Mouse (Mus musculus) forebrain, postnatal 0 days (tissue): ENCODE results near the gene Chdh. TPM values are rescaled to one million over a fixed set of nuclear protein-coding genes. Genes with fewer than 3 reads are reported as not detected.

Experiments
- ATAC-seq: fragments of 200-750 bp; cut with Nextera tagmentation; 2 replicates; pipeline ENCODE4 v1.8.0; 2017; ENCODE audit warnings: mild to moderate bottlenecking, moderate library complexity
- DNase-seq: peaks from one replicate; pipeline ENCODE4 v3.0.0-alpha.2; 2015
- H3K27ac ChIP-seq: fragments of 300-500 bp; sonication (generic); 2 replicates; pipeline ENCODE4 v1.5.1; 2014; ENCODE audit warnings: low read depth, mild to moderate bottlenecking, antibody characterized with exemption, low read length, moderate library complexity, mixed read lengths
- H3K27me3 ChIP-seq: fragments of 300-500 bp; sonication (generic); 2 replicates; pipeline ENCODE4 v1.6.1; 2014; ENCODE audit warnings: mild to moderate bottlenecking, low read length, mixed read lengths; ENCODE audit not compliant: insufficient read depth
- H3K36me3 ChIP-seq: fragments of 300-500 bp; sonication (generic); 2 replicates; pipeline ENCODE4 v1.6.1; 2014; ENCODE audit warnings: mild to moderate bottlenecking, moderate library complexity; ENCODE audit not compliant: insufficient read depth
- H3K4me1 ChIP-seq: fragments of 300-500 bp; sonication (generic); 2 replicates; pipeline ENCODE4 v1.6.1; 2014; ENCODE audit warnings: antibody characterized with exemption; ENCODE audit not compliant: insufficient read depth
- H3K4me2 ChIP-seq: fragments of 300-500 bp; sonication (generic); 2 replicates; pipeline ENCODE4 v1.6.1; 2014; ENCODE audit warnings: low read depth, mild to moderate bottlenecking, moderate library complexity
- H3K4me3 ChIP-seq: fragments of 300-500 bp; sonication (generic); 2 replicates; pipeline ENCODE4 v1.5.1; 2014; ENCODE audit warnings: low read depth, low read length, mixed read lengths
- H3K9ac ChIP-seq: fragments of 300-500 bp; sonication (generic); 2 replicates; pipeline ENCODE4 v1.6.1; 2014; ENCODE audit warnings: mild to moderate bottlenecking
- H3K9me3 ChIP-seq: fragments of 300-500 bp; sonication (generic); 2 replicates; pipeline ENCODE4 v1.6.1; 2016; ENCODE audit warnings: low read length
- CTCF ChIP-seq: sonication (generic); IDR thresholded peaks from 2 replicates; pipeline ENCODE4 v1.5.1; 2016; ENCODE audit warnings: antibody characterized with exemption, control low read depth, low read depth
- WGBS: fragments of 180-500 bp; shearing (Covaris S2); extraction: QIAGEN DNeasy Blood & Tissue Kit; methylation state at CpG from one replicate; pipeline ENCODE4 v1.1.7; 2014; 5-methylcytosine and 5-hydroxymethylcytosine counted together
- microRNA-seq, 2 experiments: library from miRNA; unstranded; fragments of <30 nt; microRNA quantifications; one replicate each; pipeline ENCODE4; 2016
- polyA plus RNA-seq: library from polyadenylated mRNA; unstranded; fragments of >200 nt; fragmentation: Nextera tagmentation; extraction: Ambion mirVana; gene quantifications from 2 replicates; pipeline ENCODE4 v1.2.1, GENCODE M21; 2015
- total RNA-seq: library from RNA; depleted of rRNA; stranded (reverse); fragments of >200 nt; gene quantifications from 2 replicates; pipeline ENCODE4 v1.2.3, GENCODE M21; 2014; rRNA removed

Gene Chdh
- total and polyA plus RNA-seq, 2 experiments from 2014 or later: 0.21 to 0.86 TPM

GRCm38 (mm10) chr14:30079729-30080128 is 70.9 kb downstream of the Chdh start:
- no peak for ATAC-seq
- Histone ChIP-seq H3K9ac (no peak overlapping the region), H3K27me3 (no peaks in the 10 kb centered on the region), H3K4me2 (no peak overlapping the region), H3K27ac (no peak overlapping the region), H3K4me3 (no peak overlapping the region), H3K9me3 (no peaks in the 10 kb centered on the region), H3K36me3 (peaks cover 15% of the 10 kb centered on the region; the same call in 1 of the 2 replicates), H3K4me1 (no peaks in the 10 kb centered on the region)
- 85% methylated on average over 4 of the region's 4 CpGs for WGBS
- DNase-seq: no peak
- TF ChIP-seq CTCF: no peak

Small RNA genes within 50 kb of the gene (microRNA-seq; reads per million reads assigned to microRNA genes)
- gene Mir6947: 0 reads per million in 2 experiments

Other genes starting within 250 kb of the Chdh start
- 95.6 and 154 TPM in 2 replicates for gene Selenok, start 40.7 kb upstream of the Chdh start, total RNA-seq
- gene Selenok, start 40.7 kb upstream of the Chdh start, polyA plus RNA-seq: 446 and 494 TPM in 2 replicates
- gene Actr8, start 30.7 kb upstream of the Chdh start, total RNA-seq: 58.3 and 68.6 TPM in 2 replicates
- gene Actr8, start 30.7 kb upstream of the Chdh start, polyA plus RNA-seq: 38.6 and 49.2 TPM in 2 replicates
- 0.71 and 0.92 TPM in 2 replicates for gene Il17rb, start 127 bp upstream of the Chdh start, total RNA-seq
- 0.54 and 1.1 TPM in 2 replicates for gene Il17rb, start 127 bp upstream of the Chdh start, polyA plus RNA-seq